Mouse (Mus musculus): ENCODE measurements around the gene Idh3g. TPM values are rescaled to one million over a fixed set of nuclear protein-coding genes. Genes with fewer than 3 reads are reported as not detected.
"Not testable (repeated sequence)": the region's sequence is repeated elsewhere in the genome, so short reads cannot be mapped to it uniquely, and the experiment has no call there.

Idh3g gene
- polyA plus RNA-seq, 1 experiment from 2014 or later: 268 TPM

- Histone ChIP-seq H3K36me3 (no peaks in the 10 kb centered on the region), H3K27me3 (no peaks in the 10 kb centered on the region), H3K4me1 (replicated peaks) (no peaks in the 10 kb centered on the region), H3K9me3 (no peaks in the 10 kb centered on the region), H3K27ac (replicated peaks) (no peak overlapping the region), H3K9ac (no peak overlapping the region), H3K4me3 (no peak overlapping the region), H3K4me2 (no peak overlapping the region)
- WGBS: 86% methylated on average over 1 of the region's 1 CpGs
- ATAC-seq (ENCODE audit: low FRiP score, low read depth): no peak
Observed at GRCm38 (mm10) chrX:73744774-73745481, 41.8 kb downstream of the Idh3g start.

DNA sequence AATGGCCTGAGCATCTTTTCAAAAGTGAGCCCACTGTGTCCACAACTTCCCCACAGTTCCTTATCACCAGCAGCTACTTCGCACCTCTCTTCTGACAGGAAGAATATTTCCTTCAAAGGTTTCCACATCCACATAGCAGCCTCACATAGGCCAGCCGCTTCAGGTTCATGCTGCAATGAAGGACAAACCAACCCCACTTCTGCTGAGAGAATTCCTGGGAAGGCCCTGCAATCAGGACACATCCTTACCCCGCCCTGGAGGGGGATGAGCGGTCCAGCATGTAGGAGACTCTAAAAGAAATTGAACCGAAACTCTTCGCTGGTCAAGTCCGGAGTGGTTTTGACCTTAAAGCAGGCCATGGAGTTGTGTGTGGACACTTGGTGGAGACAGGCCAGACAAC, 46.9 kb downstream of the Idh3g start:
- H3K9me3 ChIP-seq; H3K27me3 ChIP-seq; H3K4me1 ChIP-seq (replicated peaks); H3K4me2 ChIP-seq; ATAC-seq (ENCODE audit: low FRiP score, low read depth); H3K4me3 ChIP-seq; H3K27ac ChIP-seq (replicated peaks); H3K36me3 ChIP-seq; H3K9ac ChIP-seq: not testable (repeated sequence)
- 95% methylated on average over 7 of the region's 7 CpGs for whole genome bisulfite sequencing

- WGBS: 66% methylated on average over 5 of the region's 5 CpGs
- Histone ChIP-seq H3K27me3 (no peaks in the 10 kb centered on the region), H3K36me3 (no peaks in the 10 kb centered on the region), H3K9me3 (no peaks in the 10 kb centered on the region), H3K4me1 (replicated peaks) (no peaks in the 10 kb centered on the region), H3K9ac (no peak overlapping the region), H3K4me2 (no peak overlapping the region), H3K4me3 (no peak overlapping the region), H3K27ac (replicated peaks) (no peak overlapping the region)
- ATAC-seq (ENCODE audit: low FRiP score, low read depth): no peak
Observed at GRCm38 (mm10) chrX:73739151-73739550, 47.5 kb downstream of the Idh3g start.

DNA sequence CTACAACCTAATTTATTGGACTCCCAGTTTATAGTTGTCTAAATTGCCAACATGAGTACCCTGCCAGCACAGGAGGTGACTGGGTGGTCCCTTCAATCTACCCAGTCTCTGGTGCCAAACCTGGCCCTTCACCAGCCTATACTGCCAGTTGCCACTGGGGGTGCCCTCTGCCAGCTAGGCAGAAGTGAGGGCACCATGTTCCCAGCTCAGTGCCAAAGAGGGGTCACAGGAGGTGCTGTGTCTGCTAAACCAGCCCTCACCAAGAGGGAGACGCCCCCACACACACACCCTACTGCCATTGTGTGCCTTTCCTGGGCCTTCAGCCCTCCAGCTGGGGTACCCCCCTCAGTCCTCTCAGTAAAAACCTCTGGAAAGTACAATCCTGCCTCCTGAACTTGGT, 48.5 kb downstream of the Idh3g start:
- Histone ChIP-seq H3K27me3 (no peaks in the 10 kb centered on the region), H3K4me3 (no peak overlapping the region), H3K4me1 (replicated peaks) (no peaks in the 10 kb centered on the region), H3K4me2 (no peak overlapping the region), H3K27ac (replicated peaks) (no peak overlapping the region), H3K36me3 (no peaks in the 10 kb centered on the region), H3K9me3 (no peaks in the 10 kb centered on the region), H3K9ac (no peak overlapping the region)
- no peak for ATAC-seq (ENCODE audit: low FRiP score, low read depth)
- 75% methylated on average over 1 of the region's 1 CpGs for WGBS

GRCm38 (mm10) chrX:73730908-73731307, 55.8 kb downstream of the Idh3g start:
- Histone ChIP-seq H3K9me3 (no peaks in the 10 kb centered on the region), H3K4me3 (no peak overlapping the region), H3K9ac (no peak overlapping the region), H3K4me2 (no peak overlapping the region), H3K36me3 (no peaks in the 10 kb centered on the region), H3K4me1 (replicated peaks) (no peaks in the 10 kb centered on the region), H3K27ac (replicated peaks) (no peak overlapping the region), H3K27me3 (no peaks in the 10 kb centered on the region)
- WGBS: 65% methylated on average over 1 of the region's 1 CpGs
- ATAC-seq (ENCODE audit: low FRiP score, low read depth): no peak

Other genes with a start within 250 kb of the Idh3g start
- 0.82 and 1.0 TPM in 2 replicates for gene Dusp9, start 147.5 kb downstream of the Idh3g start, polyA plus RNA-seq (2015; fragmentation: Nextera tagmentation; extraction: Ambion mirVana)
- 162 and 175 TPM in 2 replicates for gene Pnck, start 126.8 kb downstream of the Idh3g start, polyA plus RNA-seq (2015; fragmentation: Nextera tagmentation; extraction: Ambion mirVana)
- 6.7 and 7.0 TPM in 2 replicates for gene Slc6a8, start 113.7 kb downstream of the Idh3g start, polyA plus RNA-seq (2015; fragmentation: Nextera tagmentation; extraction: Ambion mirVana)
- gene Bcap31, start 70.7 kb downstream of the Idh3g start, polyA plus RNA-seq (2015; fragmentation: Nextera tagmentation; extraction: Ambion mirVana): 134 and 137 TPM in 2 replicates
- 12.9 and 13.9 TPM in 2 replicates for gene Abcd1, start 70.3 kb downstream of the Idh3g start, polyA plus RNA-seq (2015; fragmentation: Nextera tagmentation; extraction: Ambion mirVana)
- 0.79 and 1.1 TPM in 2 replicates for gene Plxnb3, start 29.8 kb downstream of the Idh3g start, polyA plus RNA-seq (2015; fragmentation: Nextera tagmentation; extraction: Ambion mirVana)
- gene Srpk3, start 12.5 kb downstream of the Idh3g start, polyA plus RNA-seq (2015; fragmentation: Nextera tagmentation; extraction: Ambion mirVana): 1.4 and 1.9 TPM in 2 replicates
- gene Ssr4, start 131 bp upstream of the Idh3g start, polyA plus RNA-seq (2015; fragmentation: Nextera tagmentation; extraction: Ambion mirVana): 143 and 154 TPM in 2 replicates
- gene Pdzd4, start 38.1 kb upstream of the Idh3g start, polyA plus RNA-seq (2015; fragmentation: Nextera tagmentation; extraction: Ambion mirVana): 4.5 and 4.7 TPM in 2 replicates
- gene Avpr2, start 105.2 kb upstream of the Idh3g start, polyA plus RNA-seq (2015; fragmentation: Nextera tagmentation; extraction: Ambion mirVana): 0.17 and 0.18 TPM in 2 replicates
- 85.5 and 126 TPM in 2 replicates for gene L1cam, start 109.2 kb upstream of the Idh3g start, polyA plus RNA-seq (2015; fragmentation: Nextera tagmentation; extraction: Ambion mirVana)
- gene Arhgap4, start 135.0 kb upstream of the Idh3g start, polyA plus RNA-seq (2015; fragmentation: Nextera tagmentation; extraction: Ambion mirVana): 3.5 and 3.6 TPM in 2 replicates
- 93.3 and 98.4 TPM in 2 replicates for gene Naa10, start 135.0 kb upstream of the Idh3g start, polyA plus RNA-seq (2015; fragmentation: Nextera tagmentation; extraction: Ambion mirVana)
- 13.3 and 14.1 TPM in 2 replicates for gene Renbp, start 144.0 kb upstream of the Idh3g start, polyA plus RNA-seq (2015; fragmentation: Nextera tagmentation; extraction: Ambion mirVana)
- gene Hcfc1, start 179.5 kb upstream of the Idh3g start, polyA plus RNA-seq (2015; fragmentation: Nextera tagmentation; extraction: Ambion mirVana): 46.4 and 47.1 TPM in 2 replicates
- gene Irak1, start 237.0 kb upstream of the Idh3g start, polyA plus RNA-seq (2015; fragmentation: Nextera tagmentation; extraction: Ambion mirVana): 44.0 and 45.9 TPM in 2 replicates

All from hindbrain, embryonic 15.5 days (tissue).